Mouse (Mus musculus): ENCODE results near the gene Phf13.

DNA sequence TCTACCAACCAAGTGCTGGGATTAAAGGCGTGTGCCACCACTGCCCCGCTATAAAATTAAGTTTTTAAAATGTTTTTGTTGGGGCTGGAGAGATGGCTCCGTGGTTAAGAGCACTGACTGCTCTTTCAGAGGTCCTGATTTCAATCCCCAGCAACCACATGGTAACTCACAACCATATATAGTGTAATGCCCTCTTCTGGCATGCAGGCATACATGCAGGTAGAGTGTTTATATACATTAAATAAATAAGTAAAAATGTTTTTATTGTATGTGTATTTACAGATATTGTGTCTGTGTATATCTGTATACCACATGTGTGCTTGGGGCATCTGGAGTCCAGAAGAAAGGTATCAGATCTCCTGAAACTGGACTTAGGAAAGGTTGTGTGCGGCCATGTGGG lies 5.3 kb upstream of the Phf13 start:
- TF ChIP-seq POLR2A (IDR thresholded peaks at IDR 0.05; ENCODE audit: low read depth, low read length) (no peak), CTCF (IDR thresholded peaks at IDR 0.05; ENCODE audit: extremely low read depth, insufficient read length, insufficient replicate concordance, low read depth, low read length) (no peak)
